Mouse (Mus musculus) urinary bladder, postnatal 4 days (tissue): ENCODE measurements around the gene Gbf1.

Experiments
- DNase-seq, 2 experiments: peaks; one replicate each; pipeline ENCODE4 v3.0.0; 2021 to 2022; ENCODE audit warnings: low spot score in 2 of 2

Gbf1 gene

DNA sequence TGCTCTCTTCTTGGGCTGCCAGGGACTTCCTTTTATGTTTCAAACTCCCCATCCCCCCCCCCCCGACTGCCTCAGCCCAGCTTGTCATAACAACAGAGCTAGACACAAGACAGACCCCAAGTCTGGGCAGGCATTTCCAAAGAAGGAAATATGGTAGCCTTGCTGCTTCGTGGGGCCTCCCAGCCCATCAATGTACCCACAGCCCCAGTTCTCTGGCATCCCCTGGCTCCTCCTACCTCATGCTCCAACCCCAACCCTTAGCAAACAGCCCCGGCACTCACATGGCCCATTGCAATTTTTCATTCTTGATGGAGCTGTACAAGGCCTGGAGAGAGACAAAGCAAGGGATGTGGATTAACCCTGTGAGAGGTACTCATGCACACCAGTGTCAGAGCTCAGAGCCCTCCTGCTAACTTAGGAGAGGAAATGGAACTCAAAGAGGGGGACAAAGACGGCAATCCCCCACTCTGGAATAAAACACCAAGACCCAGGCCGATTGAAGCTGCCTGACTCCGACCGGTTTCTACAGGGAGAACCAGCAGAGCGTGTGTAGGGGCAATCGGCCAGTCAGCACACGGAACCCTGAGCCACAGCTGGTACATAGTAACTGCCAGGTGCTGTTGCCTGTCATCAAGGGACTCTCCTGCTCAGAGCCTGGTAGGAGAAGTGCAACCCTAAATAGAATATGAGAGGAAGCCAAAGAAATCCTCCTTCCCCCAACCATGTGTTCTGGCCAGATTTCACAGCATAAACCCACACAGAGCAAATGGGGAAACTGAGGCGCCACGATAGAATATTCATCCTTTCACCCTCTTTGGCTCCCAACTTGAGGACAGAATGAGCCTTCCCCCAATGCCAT lies 163.7 kb downstream of the Gbf1 start:
- DNase-seq = peak in 1 of 2 experiments; percentile 19

DNA sequence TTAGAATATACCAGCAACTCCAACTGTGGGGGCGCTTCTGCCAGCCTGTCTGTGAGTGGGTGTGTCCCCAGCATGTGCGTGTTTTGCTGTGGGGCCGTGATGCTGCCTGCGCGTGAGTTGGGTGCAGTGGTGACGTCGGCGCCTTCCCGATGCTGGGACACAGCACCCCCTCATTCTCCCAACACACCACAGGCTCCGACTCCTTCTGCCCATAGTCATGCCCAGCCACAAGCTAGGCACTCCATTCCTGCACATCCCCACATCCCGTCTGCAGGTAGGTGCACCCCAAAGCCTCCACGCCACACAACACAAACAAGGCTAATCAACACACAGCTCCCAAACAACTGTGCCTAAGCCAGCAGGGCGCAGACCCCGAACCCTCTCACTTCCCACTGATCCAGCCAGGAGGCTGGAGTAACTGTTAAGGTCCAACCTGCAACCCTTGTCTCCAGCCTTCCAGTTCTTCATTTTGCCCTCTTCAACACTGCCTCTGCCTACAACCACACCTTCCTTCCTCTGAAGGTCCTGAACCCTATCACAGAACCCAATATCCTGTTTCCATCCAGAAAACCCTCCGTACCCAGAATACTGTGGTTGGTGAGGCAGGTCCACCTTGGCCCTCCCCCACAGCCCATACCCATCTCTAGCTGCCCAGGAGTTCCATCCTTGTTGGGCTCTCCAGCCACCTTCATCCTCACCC lies 164.7 kb downstream of the Gbf1 start:
- peak in 1 of 2 experiments; percentile 18 for DNase-seq

DNA sequence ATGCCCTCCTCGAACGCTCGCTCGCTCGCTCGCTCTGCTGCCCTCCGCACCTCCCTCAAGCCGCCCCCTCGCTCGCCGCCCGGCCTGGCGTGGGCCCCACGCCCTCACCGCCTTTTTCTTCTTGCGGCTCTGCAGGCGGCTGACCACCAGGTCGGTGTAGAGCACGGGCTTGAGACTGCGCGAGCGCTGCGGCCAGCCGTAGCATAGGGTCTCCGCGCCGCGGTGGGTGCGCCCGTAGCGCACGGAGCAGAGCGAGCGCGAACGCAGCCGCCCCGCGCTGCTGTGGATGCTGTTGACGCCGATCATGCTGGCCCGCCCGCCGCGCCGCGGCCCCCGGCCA lies 165.2 kb downstream of the Gbf1 start:
- peak in 1 of 2 experiments; percentile 18 for DNase-seq

- peak; percentile 64 for DNase-seq
Measured at GRCm38 (mm10) chr19:46318031-46318471, 165.7 kb downstream of the Gbf1 start.

GRCm38 (mm10) chr19:46318586-46319378 lies 166.5 kb downstream of the Gbf1 start:
- DNase-seq = peak; percentile 73 to 82

DNA sequence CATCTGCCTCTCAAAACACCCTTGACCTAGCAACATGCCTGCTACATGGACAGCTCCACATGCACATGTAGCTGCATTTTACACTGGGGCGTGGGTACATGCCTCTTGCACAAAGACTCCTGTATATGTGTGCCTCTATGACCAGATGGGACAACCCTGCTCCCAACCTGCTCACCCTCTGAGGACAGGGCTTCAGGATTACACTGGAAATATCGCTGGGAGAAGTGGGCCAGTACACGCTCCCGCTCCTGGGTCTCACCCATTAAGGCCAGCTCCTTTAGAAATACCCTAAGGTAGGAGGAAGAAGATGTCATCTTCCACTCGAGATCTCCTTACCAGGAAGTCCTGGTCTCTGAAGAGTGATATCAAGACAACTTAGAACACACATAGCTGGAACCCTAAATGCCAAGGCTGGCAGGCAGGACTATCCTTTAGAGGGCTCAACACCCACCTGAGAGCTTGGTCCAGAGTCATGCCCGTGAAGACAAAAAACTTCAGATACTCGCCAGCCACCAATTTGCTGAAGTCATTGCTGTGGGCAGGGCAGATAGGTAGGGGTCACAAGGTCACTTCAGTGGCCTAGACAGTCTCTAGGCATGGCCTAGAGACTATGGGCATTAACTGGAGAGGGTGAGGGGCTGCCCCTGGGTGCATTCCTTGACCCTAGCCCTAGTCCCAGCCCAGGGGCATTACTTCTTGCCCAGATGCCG lies 167.9 kb downstream of the Gbf1 start:
- DNase-seq = no peak

- no peak for DNase-seq
Measured at GRCm38 (mm10) chr19:46321101-46321943, 169.0 kb downstream of the Gbf1 start.

GRCm38 (mm10) chr19:46322144-46322995 lies 170.1 kb downstream of the Gbf1 start:
- DNase-seq = no peak

DNA sequence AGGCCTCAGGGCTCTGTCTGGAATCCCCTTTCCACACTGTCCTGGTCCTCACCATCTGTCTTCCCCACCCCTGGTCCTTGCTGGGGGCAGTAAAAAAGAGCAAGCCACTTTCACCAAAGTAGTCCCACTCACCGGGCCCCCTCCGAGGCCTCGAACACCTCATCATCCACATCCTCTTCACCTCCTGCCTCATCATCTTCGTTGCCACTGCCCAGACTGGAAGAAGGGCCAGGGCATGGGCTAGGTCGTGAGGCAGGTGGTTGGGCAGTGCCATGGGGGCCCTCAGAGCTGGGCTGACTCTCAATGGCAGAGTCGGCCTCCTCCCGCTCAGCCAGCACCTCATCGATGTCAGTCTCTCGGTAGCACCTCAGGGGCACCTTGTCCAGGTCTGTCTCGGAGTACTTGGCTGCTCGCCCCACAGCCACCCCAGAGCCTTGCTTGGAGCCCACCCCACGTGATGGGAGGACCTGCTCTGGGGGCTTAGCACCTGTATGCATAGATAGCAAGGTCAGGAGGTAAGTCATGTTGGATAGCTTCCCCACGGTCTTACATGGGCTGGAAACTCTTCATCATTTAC lies 170.8 kb downstream of the Gbf1 start:
- peak in 1 of 2 experiments; percentile 56 for DNase-seq

DNA sequence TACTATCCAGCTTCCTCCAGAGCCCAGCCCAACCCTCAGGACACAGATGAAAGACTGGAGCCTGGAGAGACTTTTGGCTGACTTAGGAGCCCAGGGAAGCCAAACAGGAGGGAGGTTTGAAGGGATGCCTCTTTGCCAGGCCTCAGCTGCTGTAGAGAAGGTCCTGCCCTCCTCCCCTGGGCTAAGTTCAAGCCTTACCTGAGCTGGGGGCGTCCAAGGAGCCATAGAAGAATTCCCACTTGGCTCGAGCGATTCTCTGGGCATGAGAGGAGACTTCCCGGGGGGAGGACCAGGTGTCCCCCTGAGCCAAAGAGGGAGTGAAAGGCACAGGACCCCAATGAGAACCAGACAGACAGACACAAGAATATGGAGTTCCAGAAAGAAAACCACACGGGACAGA lies 171.4 kb downstream of the Gbf1 start:
- DNase-seq = no peak

DNA sequence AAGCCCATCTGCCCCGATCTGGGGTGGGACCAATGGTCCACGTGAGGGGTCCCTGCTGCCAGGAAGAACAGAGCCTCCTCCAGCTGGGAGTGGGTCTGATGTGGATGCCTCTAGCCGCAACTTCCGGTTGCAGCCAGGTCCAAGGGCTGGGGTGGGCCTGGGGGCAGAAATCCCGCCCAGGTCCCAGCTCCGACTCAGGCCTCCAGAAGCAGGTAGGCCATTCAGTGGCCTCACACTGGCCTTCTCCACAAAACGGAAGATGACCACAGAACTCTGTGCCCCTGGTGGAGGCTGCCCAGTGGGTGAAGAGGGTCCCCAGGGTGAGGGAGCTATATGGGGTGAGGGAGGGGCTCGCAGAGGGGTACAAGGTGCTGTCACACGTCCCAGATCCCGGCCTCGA lies 172.1 kb downstream of the Gbf1 start:
- peak in 1 of 2 experiments; percentile 57 for DNase-seq

GRCm38 (mm10) chr19:46324918-46325317 lies 172.6 kb downstream of the Gbf1 start:
- DNase-seq = no peak

- no peak for DNase-seq
Measured at GRCm38 (mm10) chr19:46326019-46326755, 173.9 kb downstream of the Gbf1 start.

GRCm38 (mm10) chr19:46326756-46327305 lies 174.5 kb downstream of the Gbf1 start, which contains the start of gene Psd:
TSS of gene Psd (minus strand) at chr19:46327156.
- DNase-seq = no peak

DNA sequence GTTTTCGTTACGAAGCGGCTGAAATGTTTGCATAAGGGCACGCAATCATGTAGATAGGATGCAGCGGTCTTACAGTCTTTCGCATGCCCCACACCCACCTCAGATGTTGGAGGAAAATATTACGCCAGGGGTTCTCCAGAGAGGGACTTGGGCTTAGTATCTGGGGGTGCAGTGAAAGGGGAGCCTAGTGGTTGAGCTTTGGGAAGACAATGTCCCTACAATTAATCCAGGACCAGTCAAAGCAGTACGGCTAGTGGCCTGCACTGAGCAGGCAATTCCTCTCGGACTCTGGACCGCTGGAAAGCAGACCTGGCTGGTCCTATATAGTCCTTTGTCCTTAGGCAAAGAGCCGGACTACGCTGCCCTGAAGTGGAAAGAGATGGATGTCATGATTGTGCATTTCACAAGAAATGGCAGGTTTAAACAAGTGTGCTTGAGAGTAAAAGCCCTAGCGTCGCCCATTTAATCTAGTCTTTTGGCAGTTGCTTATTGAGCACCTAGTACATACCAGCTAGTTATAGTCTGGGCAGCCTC lies 175.3 kb downstream of the Gbf1 start:
- DNase-seq = no peak

DNA sequence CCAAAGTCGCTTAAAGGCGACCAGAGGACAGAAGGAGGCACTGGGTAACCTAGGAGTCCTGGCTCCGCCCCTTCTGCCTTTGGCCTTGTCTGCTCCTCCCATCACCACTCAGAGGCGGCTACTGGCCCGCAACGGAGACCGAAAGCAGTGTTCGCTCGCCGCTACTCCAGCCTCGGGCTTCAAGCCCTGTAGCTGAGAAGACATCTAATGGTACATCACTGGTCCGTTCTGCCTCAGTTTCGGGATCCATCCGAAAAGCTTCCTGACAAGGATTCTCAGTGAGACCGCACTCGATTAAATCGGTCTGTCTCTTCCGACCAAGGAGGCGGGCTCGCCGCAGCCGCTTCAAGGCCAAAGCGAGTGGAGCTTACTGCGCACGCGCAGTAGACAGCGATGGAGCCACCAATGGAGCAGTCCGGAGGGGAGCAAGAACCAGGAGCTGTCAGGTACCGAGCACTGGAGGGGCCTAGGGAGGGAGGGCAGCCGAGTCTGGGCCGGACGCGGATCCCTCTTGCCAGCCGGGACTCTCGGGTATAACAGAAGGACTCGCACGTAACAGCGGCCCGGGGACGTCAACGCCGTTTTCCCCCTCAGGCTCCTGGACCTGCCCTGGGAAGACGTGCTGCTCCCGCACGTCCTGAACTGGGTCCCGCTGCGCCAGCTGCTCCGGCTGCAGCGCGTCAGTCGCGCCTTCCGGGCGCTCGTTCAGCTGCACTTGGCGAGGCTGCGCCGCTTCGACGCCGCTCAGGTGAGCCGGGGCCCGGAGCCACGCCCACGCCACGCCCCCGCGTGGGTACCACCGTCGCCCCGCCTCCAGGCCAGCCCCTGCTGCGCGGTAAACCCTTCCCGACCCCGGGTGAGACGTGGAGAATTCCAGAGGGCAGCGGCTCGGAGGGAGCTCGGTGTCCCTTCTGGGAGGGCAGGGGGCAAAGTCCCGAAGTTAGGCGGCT lies 176.0 kb downstream of the Gbf1 start, which contains the start of gene Fbxl15:
Fbxl15 (plus strand) TSS at position 104 of the 950 bp plus-strand sequence.
- DNase-seq = peak; percentile 93 to 94
